Mouse (Mus musculus): ENCODE measurements at regions not wholly inside any gene's neighbourhood (a gene's known extent, or its start where the extent isn't known, plus 50 kb on each side); places are given as distances from the start of the nearest gene placed in this dataset.

DNA sequence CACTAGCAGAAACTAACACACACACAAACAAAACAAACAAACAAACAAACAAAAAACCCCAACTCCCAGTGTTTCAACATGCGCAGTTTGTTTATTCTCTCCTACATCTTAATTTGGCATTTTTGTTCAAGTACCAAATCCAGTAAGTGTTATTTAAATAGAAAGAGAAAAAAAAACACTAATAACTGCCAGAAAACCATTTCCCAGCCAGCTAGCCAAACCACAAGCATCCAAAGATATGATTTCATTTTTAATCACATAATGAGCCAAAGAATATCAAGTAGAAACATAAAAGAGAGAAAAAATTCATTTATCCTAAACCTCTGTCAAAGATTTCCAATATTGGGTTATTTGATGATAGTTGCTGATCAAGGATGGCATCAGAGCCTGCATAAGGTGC is 102.3 kb downstream of the Snx18 start:
- TF ChIP-seq CTCF (IDR thresholded peaks at IDR 0.05; ENCODE audit: control insufficient read depth, insufficient read depth, insufficient replicate concordance, low read depth, low read length): no peak
- no peak for TF ChIP-seq POLR2A (IDR thresholded peaks at IDR 0.05; ENCODE audit: control insufficient read depth, low read depth, low read length)

Data from testis, adult 2 months (tissue).